Mouse (Mus musculus) embryonic facial prominence, embryonic 12.5 days (tissue): ENCODE measurements around the gene Gpr22. TPM values are rescaled to one million over a fixed set of nuclear protein-coding genes. Genes with fewer than 3 reads are reported as not detected.
A peak's percentile ranks its signal among the peaks of the same experiment; 100 is the strongest.

Experiments
- ATAC-seq: fragments of 200-750 bp; cut with Nextera tagmentation; 2 replicates; pipeline ENCODE4 v1.8.0; 2017; ENCODE audit not compliant: insufficient number of reproducible peaks, insufficient read depth, low FRiP score, low TSS enrichment
- H3K27ac ChIP-seq: fragments of 300-500 bp; sonication (generic); 2 replicates; pipeline ENCODE4 v1.5.1; 2016; ENCODE audit warnings: mild to moderate bottlenecking
- H3K27me3 ChIP-seq: fragments of 300-500 bp; sonication (generic); 2 replicates; pipeline ENCODE4 v1.6.1; 2016; ENCODE audit warnings: mild to moderate bottlenecking, moderate library complexity
- H3K36me3 ChIP-seq: fragments of 300-500 bp; sonication (generic); 2 replicates; pipeline ENCODE4 v1.6.1; 2016; ENCODE audit warnings: mild to moderate bottlenecking
- H3K4me1 ChIP-seq: fragments of 300-500 bp; sonication (generic); 2 replicates; pipeline ENCODE4 v1.6.1; 2016
- H3K4me2 ChIP-seq: fragments of 300-500 bp; sonication (generic); replicated peaks from 2 replicates; pipeline ENCODE4 v1.6.1; 2016; ENCODE audit warnings: mild to moderate bottlenecking, moderate library complexity
- H3K4me3 ChIP-seq: fragments of 300-500 bp; sonication (generic); 2 replicates; pipeline ENCODE4 v1.5.1; 2016; ENCODE audit warnings: mild to moderate bottlenecking
- H3K9ac ChIP-seq: fragments of 300-500 bp; sonication (generic); 2 replicates; pipeline ENCODE4 v1.6.1; 2016; ENCODE audit warnings: mild to moderate bottlenecking, moderate library complexity
- H3K9me3 ChIP-seq: fragments of 300-500 bp; sonication (generic); 2 replicates; pipeline ENCODE4 v1.6.1; 2016; ENCODE audit warnings: mild to moderate bottlenecking, moderate library complexity
- WGBS: fragments of 180-500 bp; shearing (Covaris S2); methylation state at CpG from one replicate; pipeline ENCODE4 v1.1.7; 2016; 5-methylcytosine and 5-hydroxymethylcytosine counted together
- polyA plus RNA-seq: library from polyadenylated mRNA; unstranded; fragments of >200 nt; fragmentation: Nextera tagmentation; extraction: Ambion mirVana; gene quantifications from 2 replicates; pipeline ENCODE4 v1.2.1, GENCODE M21; 2016

The Gpr22 gene
- polyA plus RNA-seq, 1 experiment from 2014 or later = 1.00 TPM

- Histone ChIP-seq H3K27ac (no peak overlapping the region), H3K4me3 (no peak overlapping the region), H3K27me3 (no peaks in the 10 kb centered on the region), H3K36me3 (no peaks in the 10 kb centered on the region), H3K9ac (no peak overlapping the region), H3K4me2 (peak overlapping the region; percentile 25; the same call in 1 of the 2 replicates), H3K9me3 (no peaks in the 10 kb centered on the region), H3K4me1 (peaks cover 5% of the 10 kb centered on the region; the same call in 1 of the 2 replicates)
- WGBS = 90% methylated on average over 3 of the region's 3 CpGs
- no peak for ATAC-seq
Measured at GRCm38 (mm10) chr12:31714070-31714469, 323 bp upstream of the Gpr22 start.

- Histone ChIP-seq H3K4me3 (no peak overlapping the region), H3K4me1 (peaks cover 5% of the 10 kb centered on the region), H3K27ac (no peak overlapping the region), H3K4me2 (no peak overlapping the region), H3K36me3 (no peaks in the 10 kb centered on the region), H3K27me3 (no peaks in the 10 kb centered on the region), H3K9ac (no peak overlapping the region), H3K9me3 (no peaks in the 10 kb centered on the region)
- ATAC-seq = no peak
- WGBS = 85% methylated on average over 4 of the region's 4 CpGs
Measured at GRCm38 (mm10) chr12:31712727-31713126, 1.0 kb downstream of the Gpr22 start.

GRCm38 (mm10) chr12:31712233-31712632, 1.5 kb downstream of the Gpr22 start:
- Histone ChIP-seq H3K36me3 (no peaks in the 10 kb centered on the region), H3K4me2 (no peak overlapping the region), H3K9ac (no peak overlapping the region), H3K27me3 (no peaks in the 10 kb centered on the region), H3K4me1 (peaks cover 5% of the 10 kb centered on the region), H3K27ac (no peak overlapping the region), H3K9me3 (no peaks in the 10 kb centered on the region), H3K4me3 (no peak overlapping the region)
- no peak for ATAC-seq
- WGBS = 40% methylated on average over 5 of the region's 5 CpGs

GRCm38 (mm10) chr12:31709665-31710064, 4.1 kb downstream of the Gpr22 start:
- no peaks in the 10 kb centered on the region for H3K27me3 ChIP-seq
- H3K9me3 ChIP-seq = no peaks in the 10 kb centered on the region
- H3K36me3 ChIP-seq = no peaks in the 10 kb centered on the region
- H3K4me2 ChIP-seq = no peak overlapping the region
- no peak overlapping the region for H3K27ac ChIP-seq
- no peak overlapping the region for H3K4me3 ChIP-seq
- H3K4me1 ChIP-seq = peaks cover 5% of the 10 kb centered on the region
- WGBS = 62% methylated on average over 6 of the region's 6 CpGs
- ATAC-seq = no peak
- H3K9ac ChIP-seq = no peak overlapping the region

- ATAC-seq = no peak
- whole genome bisulfite sequencing = 20% methylated on average over 1 of the region's 1 CpGs
- no peak overlapping the region for H3K4me3 ChIP-seq
Measured at GRCm38 (mm10) chr12:31707531-31707930, 6.2 kb downstream of the Gpr22 start.

GRCm38 (mm10) chr12:31706168-31706567, 7.6 kb downstream of the Gpr22 start:
- H3K4me2 ChIP-seq = no peak overlapping the region
- no peak overlapping the region for H3K9ac ChIP-seq
- H3K27ac ChIP-seq = no peak overlapping the region
- no peaks in the 10 kb centered on the region; the same call in 1 of the 2 replicates for H3K4me1 ChIP-seq
- H3K9me3 ChIP-seq = no peaks in the 10 kb centered on the region
- WGBS = 40% methylated on average over 2 of the region's 2 CpGs
- no peak for ATAC-seq
- H3K4me3 ChIP-seq = no peak overlapping the region
- no peaks in the 10 kb centered on the region for H3K36me3 ChIP-seq
- no peaks in the 10 kb centered on the region for H3K27me3 ChIP-seq

More at GRCm38 (mm10) chr12:31707531-31707930, 6.2 kb downstream of the Gpr22 start:
- Histone ChIP-seq H3K4me2 (no peak overlapping the region), H3K27ac (no peak overlapping the region), H3K36me3 (no peaks in the 10 kb centered on the region), H3K4me1 (no peaks in the 10 kb centered on the region; the same call in 1 of the 2 replicates), H3K9me3 (no peaks in the 10 kb centered on the region), H3K9ac (no peak overlapping the region), H3K27me3 (no peaks in the 10 kb centered on the region)

- no peak overlapping the region for H3K4me3 ChIP-seq
- no peaks in the 10 kb centered on the region; the same call in 1 of the 2 replicates for H3K4me1 ChIP-seq
- H3K27me3 ChIP-seq = no peaks in the 10 kb centered on the region
- H3K4me2 ChIP-seq = no peak overlapping the region
- ATAC-seq = no peak
- H3K9ac ChIP-seq = no peak overlapping the region
- no peak overlapping the region for H3K27ac ChIP-seq
- H3K36me3 ChIP-seq = no peaks in the 10 kb centered on the region
- WGBS = 76% methylated on average over 6 of the region's 6 CpGs
- no peaks in the 10 kb centered on the region for H3K9me3 ChIP-seq
Measured at GRCm38 (mm10) chr12:31703904-31704303, 9.8 kb downstream of the Gpr22 start.

- Histone ChIP-seq H3K4me3 (no peak overlapping the region), H3K4me1 (no peaks in the 10 kb centered on the region), H3K27ac (no peak overlapping the region), H3K27me3 (no peaks in the 10 kb centered on the region), H3K4me2 (no peak overlapping the region), H3K36me3 (0 out of 2 replicates have a peak, but pooled peaks cover 7% of the 10 kb centered on the region), H3K9ac (no peak overlapping the region), H3K9me3 (peaks cover 7% of the 10 kb centered on the region; the same call in 1 of the 2 replicates)
- WGBS = 77% methylated on average over 5 of the region's 5 CpGs
- ATAC-seq = no peak
Measured at GRCm38 (mm10) chr12:31701411-31701810, 12.3 kb downstream of the Gpr22 start.

- H3K27ac ChIP-seq = no peak overlapping the region
- WGBS = 42% methylated on average over 5 of the region's 5 CpGs
- 0 out of 2 replicates have a peak, but pooled peaks cover 7% of the 10 kb centered on the region for H3K36me3 ChIP-seq
- no peak overlapping the region for H3K4me2 ChIP-seq
- no peak overlapping the region for H3K9ac ChIP-seq
- ATAC-seq = no peak
- peaks cover 7% of the 10 kb centered on the region; the same call in 1 of the 2 replicates for H3K9me3 ChIP-seq
- H3K4me3 ChIP-seq = no peak overlapping the region
- no peaks in the 10 kb centered on the region for H3K4me1 ChIP-seq
- no peaks in the 10 kb centered on the region for H3K27me3 ChIP-seq
Measured at GRCm38 (mm10) chr12:31700623-31701347, 13.0 kb downstream of the Gpr22 start.

- Histone ChIP-seq H3K9ac (no peak overlapping the region), H3K36me3 (0 out of 2 replicates have a peak, but pooled peaks cover 7% of the 10 kb centered on the region), H3K4me1 (no peaks in the 10 kb centered on the region), H3K27me3 (no peaks in the 10 kb centered on the region), H3K9me3 (peaks cover 7% of the 10 kb centered on the region; the same call in 1 of the 2 replicates), H3K4me2 (no peak overlapping the region), H3K4me3 (no peak overlapping the region), H3K27ac (no peak overlapping the region)
- no peak for ATAC-seq
- WGBS = 82% methylated on average over 1 of the region's 1 CpGs
Measured at GRCm38 (mm10) chr12:31693278-31693677, 20.5 kb downstream of the Gpr22 start.

- Histone ChIP-seq H3K4me3 (no peak overlapping the region), H3K4me1 (no peaks in the 10 kb centered on the region), H3K4me2 (no peak overlapping the region), H3K27ac (no peak overlapping the region), H3K9ac (no peak overlapping the region), H3K9me3 (no peaks in the 10 kb centered on the region), H3K27me3 (no peaks in the 10 kb centered on the region), H3K36me3 (no peaks in the 10 kb centered on the region)
- 72% methylated on average over 3 of the region's 3 CpGs for WGBS
- no peak for ATAC-seq
Measured at GRCm38 (mm10) chr12:31686679-31687078, 27.1 kb downstream of the Gpr22 start.

- no peak overlapping the region for H3K27ac ChIP-seq
- H3K4me2 ChIP-seq = no peak overlapping the region
- H3K27me3 ChIP-seq = no peaks in the 10 kb centered on the region
- no peaks in the 10 kb centered on the region for H3K4me1 ChIP-seq
- H3K9me3 ChIP-seq = no peaks in the 10 kb centered on the region
- H3K36me3 ChIP-seq = peaks cover 48% of the 10 kb centered on the region
- H3K4me3 ChIP-seq = no peak overlapping the region
- ATAC-seq = no peak
- WGBS = 53% methylated on average over 3 of the region's 3 CpGs
- no peak overlapping the region for H3K9ac ChIP-seq
Measured at GRCm38 (mm10) chr12:31667187-31667586, 46.6 kb downstream of the Gpr22 start.
